Mouse (Mus musculus): Measurements from ENCODE around the gene Dap3.

DNA sequence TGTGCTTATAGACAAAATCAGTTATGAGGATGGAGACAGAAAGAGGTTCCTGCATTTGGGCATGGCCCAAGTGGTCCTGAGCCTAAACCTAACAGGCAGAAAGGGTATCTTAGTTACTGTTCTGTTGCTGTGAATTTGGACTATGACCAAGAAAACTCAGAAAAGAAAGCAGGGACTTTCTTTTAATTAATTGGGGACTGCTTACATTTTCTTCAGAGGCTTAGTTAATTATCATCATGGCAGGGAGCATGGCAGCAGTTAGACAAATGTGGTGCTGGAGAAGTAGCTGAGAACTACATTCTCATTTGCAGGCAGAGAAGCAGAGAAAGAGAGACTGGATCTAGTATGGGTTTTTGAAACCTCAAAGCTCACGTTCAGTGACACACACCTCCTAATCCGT lies 24.0 kb upstream of the Dap3 start:
- TF ChIP-seq CTCF (IDR thresholded peaks at IDR 0.05; ENCODE audit: low read depth, low read length) (no peak), POLR2A (IDR thresholded peaks at IDR 0.05; ENCODE audit: extremely low read depth, insufficient read depth, low read length) (no peak)
